Mouse (Mus musculus) kidney, postnatal 0 days (tissue): Measurements from ENCODE around the gene Naip1. TPM values are rescaled to one million over a fixed set of nuclear protein-coding genes. Genes with fewer than 3 reads are reported as not detected.

Experiments used
- ATAC-seq: fragments of 200-750 bp; cut with Nextera tagmentation; replicated peaks from 2 replicates; pipeline ENCODE4 v1.8.0; 2017; ENCODE audit warnings: low read depth, moderate number of reproducible peaks, moderate TSS enrichment, moderate library complexity; ENCODE audit not compliant: low FRiP score
- DNase-seq: peaks from one replicate; pipeline ENCODE4 v3.0.0-alpha.2; 2016; ENCODE audit warnings: low spot score
- H3K27ac ChIP-seq: fragments of 300-500 bp; sonication (generic); 2 replicates; pipeline ENCODE4 v1.5.1; 2014; ENCODE audit warnings: mild to moderate bottlenecking
- H3K27me3 ChIP-seq: fragments of 300-500 bp; sonication (generic); 2 replicates; pipeline ENCODE4 v1.6.1; 2014; ENCODE audit warnings: low read length, mixed read lengths; ENCODE audit not compliant: insufficient read depth
- H3K36me3 ChIP-seq: fragments of 300-500 bp; sonication (generic); 2 replicates; pipeline ENCODE4 v1.6.1; 2014; ENCODE audit warnings: low read length, mixed read lengths; ENCODE audit not compliant: insufficient read depth
- H3K4me1 ChIP-seq: fragments of 300-500 bp; sonication (generic); replicated peaks from 2 replicates; pipeline ENCODE4 v1.6.1; 2014; ENCODE audit warnings: antibody characterized with exemption, low read length, mixed read lengths; ENCODE audit not compliant: insufficient read depth
- H3K4me2 ChIP-seq: fragments of 300-500 bp; sonication (generic); 2 replicates; pipeline ENCODE4 v1.6.1; 2014; ENCODE audit warnings: mild to moderate bottlenecking, low read length, moderate library complexity, mixed read lengths
- H3K4me3 ChIP-seq: fragments of 300-500 bp; sonication (generic); replicated peaks from 2 replicates; pipeline ENCODE4 v1.5.1; 2014; ENCODE audit warnings: low read depth, low read length
- H3K9ac ChIP-seq: fragments of 300-500 bp; sonication (generic); 2 replicates; pipeline ENCODE4 v1.6.1; 2014; ENCODE audit warnings: low read depth, low read length
- H3K9me3 ChIP-seq: fragments of 300-500 bp; sonication (generic); replicated peaks from 2 replicates; pipeline ENCODE4 v1.6.1; 2016; ENCODE audit warnings: low read length, inconsistent platforms, mixed read lengths
- CTCF ChIP-seq: IDR thresholded peaks from 2 replicates; pipeline ENCODE4 v1.5.1; 2016; ENCODE audit warnings: antibody characterized with exemption, low read depth, mild to moderate bottlenecking, moderate library complexity
- WGBS: fragments of 180-500 bp; shearing (Covaris S2); extraction: QIAGEN DNeasy Blood & Tissue Kit; methylation state at CpG from one replicate; pipeline ENCODE4 v1.1.7; 2014; 5-methylcytosine and 5-hydroxymethylcytosine counted together
- polyA plus RNA-seq: library from polyadenylated mRNA; unstranded; fragments of >200 nt; fragmentation: Nextera tagmentation; extraction: Ambion mirVana; gene quantifications from 2 replicates; pipeline ENCODE4 v1.2.1, GENCODE M21; 2015

The Naip1 gene
- polyA plus RNA-seq, 1 experiment from 2014 or later: not detected

GRCm38 (mm10) chr13:100491623-100492022, 39.0 kb upstream of the Naip1 start:
- Histone ChIP-seq H3K9me3 (no peaks in the 10 kb centered on the region), H3K4me2 (peak overlapping the region; percentile 78), H3K4me1 (no peaks in the 10 kb centered on the region), H3K27ac (peak overlapping the region; percentile 88; the same call in 1 of the 2 replicates), H3K36me3 (peaks cover 16% of the 10 kb centered on the region; the same call in 1 of the 2 replicates), H3K9ac (peak overlapping the region; percentile 83), H3K4me3 (peak overlapping the region; percentile 91), H3K27me3 (no peaks in the 10 kb centered on the region)
- DNase-seq: no peak
- WGBS: 18% methylated on average over 6 of the region's 6 CpGs
- no peak for ATAC-seq
- TF ChIP-seq CTCF: no peak

- Histone ChIP-seq H3K9ac (no peak overlapping the region), H3K9me3 (no peaks in the 10 kb centered on the region), H3K36me3 (peaks cover 19% of the 10 kb centered on the region; the same call in 1 of the 2 replicates), H3K4me1 (no peaks in the 10 kb centered on the region), H3K4me2 (no peak overlapping the region), H3K27me3 (no peaks in the 10 kb centered on the region), H3K27ac (no peak overlapping the region), H3K4me3 (no peak overlapping the region)
- no peak for DNase-seq
- TF ChIP-seq CTCF: no peak
- 83% methylated on average over 5 of the region's 5 CpGs for WGBS
- no peak for ATAC-seq
These were observed 37.8 kb upstream of the Naip1 start for GRCm38 (mm10) chr13:100490424-100490823.

GRCm38 (mm10) chr13:100483610-100484009, 30.9 kb upstream of the Naip1 start:
- ATAC-seq (0 out of 2 replicates have a peak, but pooled peaks have one; percentile 46), DNase-seq (peak; percentile 59)
- H3K4me3 ChIP-seq: no peak overlapping the region
- peaks cover 25% of the 10 kb centered on the region; the same call in 1 of the 2 replicates for H3K36me3 ChIP-seq
- H3K4me2 ChIP-seq: no peak overlapping the region
- H3K4me1 ChIP-seq: no peaks in the 10 kb centered on the region
- H3K27me3 ChIP-seq: no peaks in the 10 kb centered on the region
- WGBS: 45% methylated on average over 7 of the region's 7 CpGs
- no peak overlapping the region for H3K9ac ChIP-seq
- TF ChIP-seq CTCF: no peak
- no peaks in the 10 kb centered on the region for H3K9me3 ChIP-seq
- H3K27ac ChIP-seq: no peak overlapping the region

GRCm38 (mm10) chr13:100463527-100464222, 11.0 kb upstream of the Naip1 start:
- no peak overlapping the region for H3K27ac ChIP-seq
- DNase-seq: no peak
- no peaks in the 10 kb centered on the region for H3K27me3 ChIP-seq
- no peak overlapping the region for H3K4me3 ChIP-seq
- ATAC-seq: no peak
- WGBS: 79% methylated on average over 2 of the region's 2 CpGs
- H3K4me2 ChIP-seq: no peak overlapping the region
- no peak overlapping the region for H3K9ac ChIP-seq
- no peaks in the 10 kb centered on the region for H3K4me1 ChIP-seq
- no peaks in the 10 kb centered on the region for H3K9me3 ChIP-seq
- H3K36me3 ChIP-seq: peaks cover 38% of the 10 kb centered on the region
- TF ChIP-seq CTCF: no peak

- DNase-seq (no peak), ATAC-seq (0 out of 2 replicates have a peak, but pooled peaks have one; percentile 33)
- 62% methylated on average over 3 of the region's 3 CpGs for WGBS
- no peak for TF ChIP-seq CTCF
- H3K36me3 ChIP-seq: peaks cover 21% of the 10 kb centered on the region
- H3K9me3 ChIP-seq: no peaks in the 10 kb centered on the region
- H3K4me1 ChIP-seq: no peaks in the 10 kb centered on the region
- no peak overlapping the region for H3K4me3 ChIP-seq
- H3K27me3 ChIP-seq: no peaks in the 10 kb centered on the region
- H3K27ac ChIP-seq: no peak overlapping the region
- no peak overlapping the region for H3K9ac ChIP-seq
- no peak overlapping the region for H3K4me2 ChIP-seq
These were observed 8.7 kb upstream of the Naip1 start for GRCm38 (mm10) chr13:100461336-100461735.

- ATAC-seq (no peak), DNase-seq (no peak)
- H3K9ac ChIP-seq: no peak overlapping the region
- no peaks in the 10 kb centered on the region for H3K36me3 ChIP-seq
- no peaks in the 10 kb centered on the region for H3K9me3 ChIP-seq
- WGBS: 69% methylated on average over 1 of the region's 1 CpGs
- H3K27ac ChIP-seq: no peak overlapping the region
- H3K4me3 ChIP-seq: no peak overlapping the region
- TF ChIP-seq CTCF: no peak
- no peaks in the 10 kb centered on the region for H3K27me3 ChIP-seq
- H3K4me1 ChIP-seq: no peaks in the 10 kb centered on the region
- no peak overlapping the region for H3K4me2 ChIP-seq
These were observed 3.2 kb downstream of the Naip1 start for GRCm38 (mm10) chr13:100449495-100449894.

- 57% methylated on average over 3 of the region's 3 CpGs for WGBS
- Histone ChIP-seq H3K9ac (no peak overlapping the region), H3K9me3 (no peaks in the 10 kb centered on the region), H3K36me3 (no peaks in the 10 kb centered on the region), H3K4me3 (no peak overlapping the region), H3K27ac (no peak overlapping the region), H3K4me2 (no peak overlapping the region), H3K27me3 (no peaks in the 10 kb centered on the region), H3K4me1 (no peaks in the 10 kb centered on the region)
- TF ChIP-seq CTCF: no peak
- no peak for ATAC-seq
- DNase-seq: no peak
These were observed 12.6 kb downstream of the Naip1 start for GRCm38 (mm10) chr13:100440116-100440515.
